Mouse (Mus musculus) hindbrain, embryonic 14.5 days (tissue): ENCODE measurements around the gene Sytl1. TPM values are rescaled to one million over a fixed set of nuclear protein-coding genes. Genes with fewer than 3 reads are reported as not detected.

ENCODE experiments used
- ATAC-seq: fragments of 200-750 bp; cut with Nextera tagmentation; 2 replicates; pipeline ENCODE4 v1.8.0; 2017; ENCODE audit warnings: moderate number of reproducible peaks, mild to moderate bottlenecking, moderate TSS enrichment, moderate library complexity; ENCODE audit not compliant: low FRiP score
- DNase-seq: peaks from one replicate; pipeline ENCODE4 v3.0.0-alpha.2; 2015; ENCODE audit warnings: low spot score
- H3K27ac ChIP-seq: fragments of 300-500 bp; sonication (generic); 2 replicates; pipeline ENCODE4 v1.5.1; 2014; ENCODE audit warnings: mild to moderate bottlenecking, moderate library complexity
- H3K27me3 ChIP-seq: fragments of 300-500 bp; sonication (generic); 2 replicates; pipeline ENCODE4 v1.6.1; 2014; ENCODE audit warnings: mild to moderate bottlenecking, low read length, mixed read lengths; ENCODE audit not compliant: control insufficient read depth, insufficient read depth
- H3K36me3 ChIP-seq: fragments of 300-500 bp; sonication (generic); replicated peaks from 2 replicates; pipeline ENCODE4 v1.6.1; 2014; ENCODE audit not compliant: control insufficient read depth, insufficient read depth
- H3K4me1 ChIP-seq: fragments of 300-500 bp; sonication (generic); replicated peaks from 2 replicates; pipeline ENCODE4 v1.6.1; 2014; ENCODE audit warnings: antibody characterized with exemption, low read length, mixed read lengths; ENCODE audit not compliant: control insufficient read depth, insufficient read depth
- H3K4me2 ChIP-seq: fragments of 300-500 bp; sonication (generic); replicated peaks from 2 replicates; pipeline ENCODE4 v1.6.1; 2014; ENCODE audit warnings: mild to moderate bottlenecking, moderate library complexity
- H3K4me3 ChIP-seq: fragments of 300-500 bp; sonication (generic); replicated peaks from 2 replicates; pipeline ENCODE4 v1.5.1; 2014; ENCODE audit warnings: mild to moderate bottlenecking, low read length
- H3K9ac ChIP-seq: fragments of 300-500 bp; sonication (generic); 2 replicates; pipeline ENCODE4 v1.6.1; 2014
- H3K9me3 ChIP-seq: fragments of 300-500 bp; sonication (generic); 2 replicates; pipeline ENCODE4 v1.6.1; 2016; ENCODE audit warnings: low read length; ENCODE audit not compliant: control insufficient read depth
- WGBS: fragments of 180-500 bp; shearing (Covaris S2); extraction: QIAGEN DNeasy Blood & Tissue Kit; methylation state at CpG from one replicate; pipeline ENCODE4 v1.1.7; 2014; 5-methylcytosine and 5-hydroxymethylcytosine counted together
- polyA plus RNA-seq: library from polyadenylated mRNA; unstranded; fragments of >200 nt; fragmentation: Nextera tagmentation; extraction: Ambion mirVana; gene quantifications from 2 replicates; pipeline ENCODE4 v1.2.1, GENCODE M21; 2014

The Sytl1 gene
- polyA plus RNA-seq, 1 experiment from 2014 or later = 0.43 TPM

GRCm38 (mm10) chr4:133212562-133213267, 50.2 kb downstream of the Sytl1 start:
- Histone ChIP-seq H3K27ac (no peak overlapping the region), H3K36me3 (no peaks in the 10 kb centered on the region), H3K9me3 (no peaks in the 10 kb centered on the region), H3K9ac (peak overlapping the region; percentile 71), H3K4me3 (peak overlapping the region; percentile 71), H3K4me2 (peak overlapping the region; percentile 99), H3K4me1 (peaks cover 11% of the 10 kb centered on the region; the same call in 1 of the 2 replicates), H3K27me3 (peaks cover 33% of the 10 kb centered on the region)
- ATAC-seq (peak; percentile 75), DNase-seq (peak; percentile 77)
- 1% methylated on average over 44 of the region's 44 CpGs for WGBS

- Histone ChIP-seq H3K27me3 (peaks cover 33% of the 10 kb centered on the region), H3K36me3 (no peaks in the 10 kb centered on the region), H3K9ac (peak within 1 kb of the TSS; percentile 71), H3K4me3 (peak within 1 kb of the TSS; percentile 71), H3K4me2 (peak within 1 kb of the TSS; percentile 99), H3K9me3 (no peaks in the 10 kb centered on the region), H3K27ac (no peak within 1 kb of the TSS), H3K4me1 (peaks cover 11% of the 10 kb centered on the region; the same call in 1 of the 2 replicates)
- DNase-seq (no peak), ATAC-seq (peak; percentile 59)
- WGBS = 3% methylated on average over 50 of the region's 52 CpGs
These were observed 51.0 kb downstream of the Sytl1 start, which contains the start of the genes Cd164l2 and Gpr3 for GRCm38 (mm10) chr4:133211751-133212561. Gene Cd164l2 (plus strand): TSS chr4:133212131. Gene Gpr3 (minus strand): TSS chr4:133212536.

DNA sequence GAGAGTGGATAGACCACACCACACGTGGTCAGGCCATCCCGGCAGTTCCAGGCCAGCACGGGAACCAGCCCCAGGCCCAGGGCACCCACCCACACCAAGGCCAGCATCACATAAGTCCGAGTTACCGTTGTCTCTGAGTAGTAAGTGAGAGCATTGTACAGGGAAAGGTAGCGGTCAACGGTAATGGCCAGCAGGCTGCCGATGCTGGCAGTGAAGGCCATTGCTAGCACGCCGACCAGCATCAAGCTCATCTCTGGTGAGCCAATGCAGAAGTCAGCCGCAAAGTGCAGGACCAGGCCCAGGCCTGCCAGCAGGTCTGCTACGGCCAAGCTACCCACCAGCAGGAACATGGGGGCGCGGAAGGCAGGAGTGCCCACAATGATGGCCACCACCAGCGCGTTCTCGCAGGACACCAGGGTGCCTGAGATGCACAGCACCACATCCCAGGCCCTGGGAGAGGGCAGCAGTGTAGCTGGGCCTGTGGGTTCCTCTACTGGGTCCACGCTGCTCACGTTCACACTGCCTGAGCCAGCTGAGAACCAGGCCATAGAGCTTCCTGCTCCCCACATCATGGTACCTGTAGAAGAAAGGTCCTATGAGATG, 52.0 kb downstream of the Sytl1 start:
- H3K4me1 ChIP-seq = peaks cover 11% of the 10 kb centered on the region; the same call in 1 of the 2 replicates
- no peak overlapping the region for H3K27ac ChIP-seq
- DNase-seq (no peak), ATAC-seq (no peak)
- WGBS = 92% methylated on average over 19 of the region's 19 CpGs
- no peak overlapping the region for H3K4me3 ChIP-seq
- no peaks in the 10 kb centered on the region for H3K36me3 ChIP-seq
- H3K27me3 ChIP-seq = peaks cover 33% of the 10 kb centered on the region
- H3K4me2 ChIP-seq = no peak overlapping the region
- H3K9me3 ChIP-seq = no peaks in the 10 kb centered on the region
- H3K9ac ChIP-seq = no peak overlapping the region

GRCm38 (mm10) chr4:133210023-133210787, 52.7 kb downstream of the Sytl1 start:
- peaks cover 33% of the 10 kb centered on the region for H3K27me3 ChIP-seq
- 92% methylated on average over 24 of the region's 24 CpGs for WGBS
- DNase-seq = no peak

GRCm38 (mm10) chr4:133209366-133209765, 53.5 kb downstream of the Sytl1 start:
- H3K4me2 ChIP-seq = no peak overlapping the region
- H3K9me3 ChIP-seq = no peaks in the 10 kb centered on the region
- 5% methylated on average over 11 of the region's 11 CpGs for WGBS
- H3K4me1 ChIP-seq = peaks cover 17% of the 10 kb centered on the region; the same call in 1 of the 2 replicates
- H3K4me3 ChIP-seq = no peak overlapping the region
- DNase-seq = peak; percentile 87
- H3K36me3 ChIP-seq = no peaks in the 10 kb centered on the region
- H3K27me3 ChIP-seq = peaks cover 33% of the 10 kb centered on the region
- ATAC-seq = no peak
- H3K27ac ChIP-seq = no peak overlapping the region
- H3K9ac ChIP-seq = no peak overlapping the region

More at GRCm38 (mm10) chr4:133210023-133210787, 52.7 kb downstream of the Sytl1 start:
- H3K9me3 ChIP-seq = no peaks in the 10 kb centered on the region
- no peak for ATAC-seq
- no peak overlapping the region for H3K27ac ChIP-seq
- no peak overlapping the region for H3K9ac ChIP-seq
- H3K36me3 ChIP-seq = no peaks in the 10 kb centered on the region
- no peak overlapping the region for H3K4me3 ChIP-seq
- no peak overlapping the region for H3K4me2 ChIP-seq
- H3K4me1 ChIP-seq = peaks cover 11% of the 10 kb centered on the region; the same call in 1 of the 2 replicates

DNA sequence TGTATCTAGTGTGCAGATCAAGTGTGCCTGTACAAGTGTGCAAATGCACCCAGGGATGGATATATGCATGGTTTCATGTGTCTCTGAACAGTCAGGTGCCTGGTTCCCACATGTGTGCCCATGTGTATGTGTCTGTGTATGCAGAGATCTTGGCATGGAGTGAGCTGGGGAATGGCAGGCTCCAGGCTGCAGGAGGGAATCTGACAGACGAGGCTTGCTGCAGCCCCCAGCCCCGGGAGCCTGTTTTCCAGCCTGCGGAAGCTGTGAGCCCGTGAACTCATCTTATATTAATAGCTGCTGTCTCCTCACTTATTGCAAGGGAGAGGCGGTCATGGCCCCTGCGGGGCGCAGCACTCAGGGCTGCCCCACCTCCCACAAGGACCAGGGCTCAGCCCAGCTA, 58.5 kb downstream of the Sytl1 start:
- Histone ChIP-seq H3K27me3 (peaks cover 3% of the 10 kb centered on the region; the same call in 1 of the 2 replicates), H3K4me2 (no peak overlapping the region), H3K4me1 (peaks cover 36% of the 10 kb centered on the region), H3K27ac (peak overlapping the region; percentile 12), H3K36me3 (no peaks in the 10 kb centered on the region), H3K9ac (no peak overlapping the region), H3K9me3 (no peaks in the 10 kb centered on the region), H3K4me3 (no peak overlapping the region)
- DNase-seq (no peak), ATAC-seq (no peak)
- WGBS = 23% methylated on average over 7 of the region's 7 CpGs

DNA sequence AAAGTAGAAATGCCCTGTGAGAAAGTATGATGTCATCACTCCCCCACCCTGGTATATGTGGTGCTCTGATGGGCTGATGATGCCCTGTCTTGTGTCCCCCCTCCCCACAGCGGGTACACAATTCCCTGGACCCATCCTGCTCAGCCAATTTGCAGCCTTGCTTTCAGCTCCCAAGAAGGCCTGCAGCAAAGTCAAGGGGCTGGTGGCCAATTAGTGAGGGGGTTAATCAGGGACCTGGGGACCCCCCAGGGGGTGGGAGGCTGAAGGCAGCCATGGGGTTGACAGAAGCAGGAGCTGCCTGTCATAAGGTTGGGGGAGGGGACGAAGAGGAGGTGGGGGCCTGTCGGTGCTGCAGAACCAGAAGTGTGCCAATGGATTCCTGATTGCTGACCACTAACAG, 59.3 kb downstream of the Sytl1 start:
- Histone ChIP-seq H3K27me3 (peaks cover 2% of the 10 kb centered on the region; the same call in 1 of the 2 replicates), H3K4me2 (no peak overlapping the region), H3K27ac (no peak overlapping the region), H3K4me1 (peaks cover 40% of the 10 kb centered on the region), H3K9me3 (no peaks in the 10 kb centered on the region), H3K36me3 (no peaks in the 10 kb centered on the region), H3K9ac (peak overlapping the region; percentile 25; the same call in 1 of the 2 replicates), H3K4me3 (no peak overlapping the region)
- DNase-seq (no peak), ATAC-seq (no peak)
- 55% methylated on average over 3 of the region's 3 CpGs for WGBS
